Mouse (Mus musculus) activated CD4-positive, CD25-positive, alpha-beta regulatory T cell, adult 4 months (primary cell): Measurements from ENCODE around the gene Bend5. TPM values are rescaled to one million over a fixed set of nuclear protein-coding genes. Genes with fewer than 3 reads are reported as not detected.

ENCODE experiments used
- ATAC-seq: one replicate; pipeline ENCODE4 v1.8.0; 2017
- polyA plus RNA-seq, 2 experiments: library from polyadenylated mRNA; unstranded; fragments of 100-300 nt; shearing (Covaris generic); gene quantifications; one replicate each; pipeline ENCODE4 v1.2.1; 2017

The Bend5 gene
- polyA plus RNA-seq, 2 experiments from 2014 or later, result 0.60 to 0.84 TPM

- no peak for ATAC-seq
Observed at GRCm38 (mm10) chr4:111487233-111487843, 72.5 kb downstream of the Bend5 start.

DNA sequence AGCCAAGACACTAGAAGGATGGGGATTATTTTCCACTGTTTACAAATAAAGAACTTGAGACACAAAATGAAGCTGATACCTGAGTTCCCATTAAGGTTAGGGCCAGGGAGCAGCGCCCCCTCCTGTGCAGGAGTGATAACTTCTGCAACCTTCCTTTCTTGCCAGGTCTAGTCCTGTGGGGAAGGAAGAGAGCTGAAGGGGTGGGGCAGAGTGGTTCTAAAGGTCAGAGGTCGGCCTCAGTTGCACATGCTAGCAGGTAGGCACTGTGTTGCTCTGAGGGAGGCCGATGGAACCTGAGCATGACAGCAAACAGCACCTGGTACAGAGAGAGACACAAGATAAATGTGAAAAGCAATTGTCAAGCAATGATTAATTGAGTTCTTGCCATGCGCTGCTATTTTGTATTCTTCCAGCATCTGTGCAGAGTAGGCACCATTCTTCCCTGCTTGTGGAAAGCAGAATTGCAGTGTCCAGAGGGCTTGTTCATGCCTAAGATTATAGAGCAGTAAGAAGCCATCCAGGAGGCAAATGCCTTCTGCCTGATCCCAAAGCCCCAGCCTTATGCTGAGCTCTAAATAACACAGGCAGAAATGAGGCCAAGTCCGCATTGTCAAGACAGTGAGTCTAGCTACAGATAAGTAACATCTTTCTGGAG, 79.1 kb downstream of the Bend5 start:
- ATAC-seq, result no peak

GRCm38 (mm10) chr4:111495949-111496348, 81.1 kb downstream of the Bend5 start:
- no peak for ATAC-seq

- ATAC-seq, result no peak
Observed at GRCm38 (mm10) chr4:111498751-111499150, 83.9 kb downstream of the Bend5 start.

DNA sequence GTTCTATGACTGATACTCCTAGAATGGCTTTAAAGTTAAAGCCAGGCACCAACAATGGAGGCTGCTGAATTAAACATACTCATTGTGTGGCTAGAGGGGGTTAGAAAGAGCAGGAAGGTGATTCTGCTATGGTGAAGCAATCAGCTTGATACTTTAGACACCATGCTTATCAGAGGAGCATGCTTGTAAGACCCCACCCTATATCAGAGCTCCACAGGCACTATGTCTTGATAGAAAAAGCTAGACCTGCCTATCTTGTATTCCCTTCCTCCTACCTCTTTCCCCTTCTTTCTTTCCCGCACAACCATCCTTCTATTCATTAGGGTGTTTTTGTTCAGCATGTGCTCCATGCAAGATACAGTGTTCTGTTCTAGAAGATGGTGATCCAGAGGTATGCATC, 86.6 kb downstream of the Bend5 start:
- ATAC-seq, result no peak

- ATAC-seq, result no peak
Observed at GRCm38 (mm10) chr4:111502965-111503727, 88.3 kb downstream of the Bend5 start.

DNA sequence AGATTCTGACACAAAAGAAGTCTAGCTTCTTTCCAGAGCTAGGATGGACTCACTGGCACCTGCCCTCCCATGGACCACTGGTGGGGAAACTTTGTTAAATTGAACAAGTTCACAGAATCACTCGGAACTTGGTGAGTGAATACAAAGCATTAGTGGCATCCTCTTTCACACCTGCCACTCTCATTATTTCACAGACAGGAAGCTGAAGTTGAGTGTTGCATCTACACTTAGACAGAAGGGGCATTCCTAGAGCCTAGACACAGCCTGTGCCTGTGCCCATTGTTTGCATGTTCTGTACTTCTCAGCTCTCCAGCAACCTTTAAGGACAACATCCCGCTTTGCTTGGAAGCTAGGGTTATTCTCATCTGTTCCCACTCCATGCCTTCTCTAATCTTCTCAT, 90.1 kb downstream of the Bend5 start:
- ATAC-seq, result no peak
